Mouse (Mus musculus) embryo, embryonic 10 days (tissue): ENCODE results near the gene Gm4737.
"Not testable (repeated sequence)": the region's sequence is repeated elsewhere in the genome, so short reads cannot be mapped to it uniquely, and the experiment has no call there.

Source experiments
- DNase-seq: peaks from one replicate; pipeline ENCODE4 v3.0.0-alpha.2; 2015; ENCODE audit warnings: low spot score

Gm4737 gene

GRCm38 (mm10) chr16:46154832-46155231 is at the start of gene Gm4737:
Gm4737 (minus strand) TSS chr16:46155077.
- DNase-seq: not testable (repeated sequence)

GRCm38 (mm10) chr16:46195792-46196191 is 40.9 kb upstream of the Gm4737 start:
- no peak for DNase-seq

- no peak for DNase-seq
These were observed 28.2 kb upstream of the Gm4737 start for GRCm38 (mm10) chr16:46183096-46183495.

- DNase-seq: no peak
These were observed 23.4 kb upstream of the Gm4737 start for GRCm38 (mm10) chr16:46178121-46178801.

- no peak for DNase-seq
These were observed 18.2 kb upstream of the Gm4737 start for GRCm38 (mm10) chr16:46173039-46173438.

GRCm38 (mm10) chr16:46166971-46167370 is 12.1 kb upstream of the Gm4737 start:
- no peak for DNase-seq

- no peak for DNase-seq
These were observed 10.4 kb upstream of the Gm4737 start for GRCm38 (mm10) chr16:46165305-46165704.

- DNase-seq: no peak
These were observed 3.7 kb downstream of the Gm4737 start for GRCm38 (mm10) chr16:46151141-46151540.

GRCm38 (mm10) chr16:46148661-46149341 is 6.1 kb downstream of the Gm4737 start:
- no peak for DNase-seq

GRCm38 (mm10) chr16:46146962-46147361 is 7.9 kb downstream of the Gm4737 start:
- DNase-seq: no peak

- DNase-seq: no peak
These were observed 32.6 kb downstream of the Gm4737 start for GRCm38 (mm10) chr16:46122238-46122637.

- peak; percentile 51 for DNase-seq
These were observed 33.5 kb downstream of the Gm4737 start for GRCm38 (mm10) chr16:46121420-46121819.

- peak; percentile 16 for DNase-seq
These were observed 34.3 kb downstream of the Gm4737 start for GRCm38 (mm10) chr16:46120607-46121006.

GRCm38 (mm10) chr16:46120020-46120419 is 34.9 kb downstream of the Gm4737 start, which contains the start of gene Cd96:
Cd96 (minus strand) TSS chr16:46120251.
- DNase-seq: no peak

- no peak for DNase-seq
These were observed 37.2 kb downstream of the Gm4737 start for GRCm38 (mm10) chr16:46117645-46118044.

GRCm38 (mm10) chr16:46114727-46115126 is 40.1 kb downstream of the Gm4737 start:
- no peak for DNase-seq

- DNase-seq: no peak
These were observed 45.3 kb downstream of the Gm4737 start for GRCm38 (mm10) chr16:46109536-46109935.

GRCm38 (mm10) chr16:46107431-46107830 is 47.4 kb downstream of the Gm4737 start:
- DNase-seq: no peak

GRCm38 (mm10) chr16:46104491-46104890 is 50.4 kb downstream of the Gm4737 start:
- no peak for DNase-seq
